Mouse (Mus musculus): Measurements from ENCODE around the gene Plcl2.
"Not testable (repeated sequence)": the region's sequence is repeated elsewhere in the genome, so short reads cannot be mapped to it uniquely, and the experiment has no call there.

Plcl2 gene

DNA sequence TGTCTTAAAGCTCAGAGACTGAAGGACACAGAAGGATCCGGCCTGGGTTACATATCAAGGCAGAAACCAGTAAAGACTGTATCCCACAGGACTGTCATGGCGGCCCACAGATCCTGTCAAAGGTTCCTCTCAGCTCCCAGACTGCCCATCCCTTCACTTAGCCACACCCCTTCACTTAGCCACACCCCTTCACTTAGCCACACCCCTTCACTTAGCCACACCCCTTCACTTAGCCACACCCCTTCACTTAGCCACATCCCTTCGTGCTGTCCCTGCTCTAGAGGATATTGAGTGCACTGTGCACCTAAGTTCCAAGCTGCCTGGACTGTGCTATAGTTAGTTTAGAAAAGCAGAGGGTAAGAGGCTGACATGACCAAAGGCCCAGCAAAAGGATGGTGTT is 118.5 kb downstream of the Plcl2 start:
- DNase-seq (ENCODE audit: low spot score), result no peak

DNA sequence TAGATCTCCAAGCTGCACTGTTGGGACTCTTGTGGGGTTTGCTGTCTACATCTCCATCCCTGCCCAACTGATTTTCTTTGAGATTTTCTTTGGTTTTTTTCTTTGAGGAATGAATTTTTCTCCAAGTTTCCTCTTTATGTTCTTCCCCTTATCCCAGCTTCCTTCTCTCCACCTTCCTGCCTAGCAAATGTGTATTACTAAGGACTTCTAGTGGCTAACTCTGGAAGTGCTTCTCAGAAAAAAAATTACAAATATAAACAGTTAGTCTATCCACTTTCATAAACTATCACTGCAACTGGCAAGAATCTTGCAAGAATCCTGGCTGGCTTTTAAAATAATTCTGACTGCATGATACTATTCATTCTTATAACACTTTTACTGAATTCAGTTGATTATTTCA is 119.5 kb downstream of the Plcl2 start:
- DNase-seq (ENCODE audit: low spot score), result peak; percentile 12

DNA sequence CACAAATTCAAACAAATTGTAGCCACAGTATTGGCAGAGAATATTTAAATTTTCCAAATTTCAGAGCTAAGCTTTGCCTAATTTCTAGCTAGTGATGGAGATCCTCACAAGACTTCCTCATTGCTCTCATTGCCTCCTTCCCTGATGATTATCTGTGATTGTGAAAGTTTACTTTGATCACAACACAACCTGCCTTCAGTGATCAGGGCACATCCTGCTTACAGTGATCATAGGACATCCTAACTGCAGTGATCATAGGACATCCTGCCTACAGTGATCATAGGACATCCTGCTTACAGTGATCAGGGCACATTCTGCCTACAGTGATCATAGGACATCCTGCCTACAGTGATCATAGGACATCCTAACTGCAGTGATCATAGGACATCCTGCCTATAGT is 121.8 kb downstream of the Plcl2 start:
- DNase-seq (ENCODE audit: low spot score), result not testable (repeated sequence)

DNA sequence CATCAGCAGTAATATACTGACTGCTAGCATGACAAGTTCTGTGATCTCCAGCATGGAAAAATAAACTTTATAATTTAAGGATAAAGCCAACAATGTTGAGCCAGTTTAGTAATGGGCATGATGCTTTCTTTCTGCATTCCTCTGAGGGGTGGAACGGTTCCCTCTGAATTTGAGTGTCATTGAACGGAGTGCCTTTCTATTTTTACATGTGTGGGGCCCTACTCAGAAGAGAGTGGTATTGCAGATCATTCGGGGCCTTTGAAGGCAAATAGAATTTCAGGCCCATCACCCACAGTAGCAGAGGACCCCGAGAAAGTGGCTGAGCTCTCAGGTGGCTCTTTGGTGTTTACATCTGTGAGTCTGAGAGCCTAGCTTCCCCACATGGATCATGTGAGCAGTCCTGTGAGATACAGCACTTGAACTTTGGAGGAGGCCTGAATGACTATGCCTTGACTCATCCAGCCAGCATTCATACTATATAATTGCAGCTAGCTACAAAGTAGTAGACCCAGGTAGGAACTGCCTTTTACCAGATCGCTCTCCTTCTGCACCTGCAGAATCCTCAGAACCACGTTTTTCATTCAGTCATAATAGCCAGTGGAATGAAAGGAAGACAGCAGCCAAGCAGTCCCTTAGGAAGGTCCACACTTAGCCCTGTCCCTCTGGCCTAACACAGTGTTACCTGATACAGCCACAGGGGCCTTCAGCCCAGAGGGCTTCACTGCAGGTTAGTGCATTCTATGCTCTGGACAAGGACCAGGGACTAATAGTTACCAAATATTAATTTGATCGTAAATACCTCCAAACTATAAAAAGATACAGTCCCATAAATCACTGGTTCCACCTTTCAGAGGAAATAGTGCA is 125.0 kb downstream of the Plcl2 start:
- no peak for DNase-seq (ENCODE audit: low spot score)

DNA sequence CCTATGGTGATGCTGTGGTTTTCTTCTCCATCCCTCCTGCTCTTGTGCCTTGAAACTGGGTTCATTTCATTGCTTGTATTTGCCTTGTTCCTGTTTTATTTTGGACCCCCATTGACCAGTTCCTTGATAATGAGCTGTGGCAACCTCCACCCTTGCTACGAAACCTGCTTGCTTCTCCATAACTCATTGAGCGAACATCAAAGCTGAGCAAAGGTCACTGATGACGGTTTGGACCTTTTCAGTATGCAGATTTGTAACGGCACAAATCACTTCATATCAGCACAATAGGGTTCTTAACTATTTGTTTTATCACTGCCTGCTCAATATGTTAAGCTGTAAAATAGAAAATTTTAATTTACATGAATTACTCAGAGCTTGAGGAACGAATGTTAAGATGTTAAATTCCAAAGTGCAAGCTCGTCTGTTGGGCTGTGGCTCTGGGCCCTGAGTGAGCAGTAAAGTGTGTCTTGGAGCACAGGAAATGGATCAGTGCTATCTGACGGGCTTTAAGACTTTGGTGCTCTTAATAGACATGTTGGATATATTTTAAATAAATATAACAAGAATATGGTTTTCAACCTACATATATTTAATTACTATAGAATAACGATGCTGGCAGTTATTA is 126.9 kb downstream of the Plcl2 start:
- DNase-seq (ENCODE audit: low spot score), result no peak

DNA sequence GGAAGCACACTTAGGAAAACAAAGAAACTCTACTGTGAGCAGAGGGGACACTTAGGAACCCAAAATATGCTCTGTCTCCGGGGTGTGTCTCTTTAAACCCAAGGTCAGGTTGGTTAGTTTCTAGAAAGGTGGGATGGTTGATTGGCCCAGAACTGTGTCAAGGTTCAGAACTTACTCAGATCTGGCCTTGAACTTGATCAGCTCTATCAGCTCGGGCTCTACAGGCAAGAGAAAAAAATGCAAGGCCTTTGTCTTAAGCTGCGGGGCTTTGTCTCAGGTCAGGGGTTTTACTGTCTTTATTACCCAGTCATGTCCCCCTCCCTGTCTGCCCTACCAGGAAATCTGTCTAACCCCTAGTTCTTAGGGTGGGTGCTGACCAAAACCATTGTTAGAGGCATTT is 129.6 kb downstream of the Plcl2 start:
- no peak for DNase-seq (ENCODE audit: low spot score)

DNA sequence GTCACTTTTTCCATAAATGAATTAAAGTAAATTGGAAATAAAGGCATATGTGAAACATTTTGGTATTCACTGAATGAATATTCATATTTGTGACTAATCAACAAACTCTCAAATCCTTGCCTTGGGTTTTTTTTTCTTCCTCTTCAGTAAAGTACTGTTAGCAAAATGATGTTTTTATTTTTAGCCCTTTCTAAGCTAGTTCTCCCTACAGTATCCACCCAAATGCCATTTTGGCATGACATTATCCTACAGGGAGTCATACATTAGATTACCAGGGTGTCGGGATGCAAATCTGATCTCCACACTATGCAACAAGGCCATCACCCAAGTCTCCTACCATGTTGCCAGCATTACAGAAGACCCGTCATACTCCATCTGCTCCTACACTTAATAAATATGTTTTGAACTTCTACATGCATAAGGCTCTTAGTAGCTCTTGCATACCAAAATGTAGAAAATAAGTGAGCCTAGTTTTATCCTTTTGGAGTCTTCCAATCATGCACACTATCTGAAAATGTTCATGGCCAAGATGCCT is 131.9 kb downstream of the Plcl2 start:
- DNase-seq (ENCODE audit: low spot score), result no peak

DNA sequence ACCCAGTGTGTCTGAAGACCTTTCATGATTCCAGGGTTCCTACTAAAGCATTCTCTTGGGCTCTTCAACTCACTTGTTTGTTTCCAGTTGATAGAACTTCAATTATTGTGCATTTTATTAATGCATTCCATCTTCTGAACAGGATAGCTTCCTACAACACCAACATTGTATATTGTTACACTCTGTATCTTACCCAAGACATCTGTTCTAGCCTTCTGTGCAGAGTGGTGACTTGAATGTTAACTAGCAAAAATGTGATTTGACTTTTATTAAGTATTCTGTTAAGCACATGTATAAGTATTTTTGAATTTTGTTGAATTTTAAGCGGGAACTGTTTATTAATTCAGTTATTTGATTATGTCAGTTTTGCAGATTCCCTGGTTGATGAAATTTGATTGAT is 132.7 kb downstream of the Plcl2 start:
- DNase-seq (ENCODE audit: low spot score), result no peak

DNA sequence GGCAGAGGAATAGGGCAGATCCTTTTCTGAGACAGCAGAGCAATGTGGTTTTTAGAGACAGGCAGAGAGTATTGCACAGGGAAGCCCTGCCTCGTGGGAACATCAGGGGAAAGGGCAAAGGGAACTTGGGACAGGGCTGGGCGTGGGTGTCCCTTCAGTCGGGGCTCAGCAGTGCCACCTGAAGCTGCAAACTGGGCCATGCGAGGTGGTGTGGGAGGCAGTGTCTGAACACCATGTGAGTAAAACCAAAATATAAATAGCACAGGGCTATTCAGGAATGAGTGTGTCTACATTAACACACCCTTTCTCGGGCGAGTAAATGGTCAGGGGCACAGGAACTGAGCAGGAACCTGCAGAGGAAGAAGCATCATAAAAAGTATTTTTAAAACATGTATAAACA is 134.2 kb downstream of the Plcl2 start:
- DNase-seq (ENCODE audit: low spot score), result no peak

DNA sequence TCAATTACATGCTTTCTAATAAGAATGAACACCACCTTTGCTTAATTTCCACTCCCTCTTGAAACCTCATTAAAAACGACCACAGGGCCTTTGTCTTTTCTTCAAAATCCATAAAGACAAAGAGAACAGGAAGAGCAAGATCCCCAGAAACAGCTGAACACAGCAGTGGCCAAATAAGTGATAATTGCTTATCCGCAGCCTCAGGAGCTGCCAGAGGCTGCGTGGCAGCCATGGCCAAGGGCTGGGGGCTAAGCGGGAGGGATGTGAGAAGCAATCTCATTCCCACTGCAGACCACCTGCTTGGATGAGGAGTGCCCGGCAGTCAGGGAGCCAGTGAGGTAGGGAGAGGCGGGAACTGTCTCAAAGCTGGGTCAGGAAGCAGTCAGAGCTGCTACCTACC is 134.8 kb downstream of the Plcl2 start:
- peak; percentile 30 for DNase-seq (ENCODE audit: low spot score)

DNA sequence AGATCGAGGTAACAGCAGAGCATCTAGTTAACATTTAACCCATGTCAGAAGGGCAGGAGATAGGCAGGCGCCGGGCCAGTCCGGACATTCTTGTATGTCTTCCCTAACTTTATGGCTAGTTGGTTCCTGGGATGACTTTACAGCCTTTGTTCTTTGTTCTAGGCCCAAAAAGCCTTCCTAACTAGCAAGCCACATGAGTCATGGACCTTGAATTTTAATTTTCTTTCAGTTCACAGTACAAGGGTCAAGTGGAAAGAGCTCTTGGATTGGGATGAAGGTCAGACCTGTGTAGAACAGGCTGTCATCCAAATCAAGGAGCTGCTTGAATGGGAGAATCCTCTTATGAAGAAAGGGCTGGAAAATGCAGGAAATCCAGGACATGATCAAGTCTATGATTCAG is 138.9 kb downstream of the Plcl2 start:
- DNase-seq (ENCODE audit: low spot score), result not testable (repeated sequence)

DNA sequence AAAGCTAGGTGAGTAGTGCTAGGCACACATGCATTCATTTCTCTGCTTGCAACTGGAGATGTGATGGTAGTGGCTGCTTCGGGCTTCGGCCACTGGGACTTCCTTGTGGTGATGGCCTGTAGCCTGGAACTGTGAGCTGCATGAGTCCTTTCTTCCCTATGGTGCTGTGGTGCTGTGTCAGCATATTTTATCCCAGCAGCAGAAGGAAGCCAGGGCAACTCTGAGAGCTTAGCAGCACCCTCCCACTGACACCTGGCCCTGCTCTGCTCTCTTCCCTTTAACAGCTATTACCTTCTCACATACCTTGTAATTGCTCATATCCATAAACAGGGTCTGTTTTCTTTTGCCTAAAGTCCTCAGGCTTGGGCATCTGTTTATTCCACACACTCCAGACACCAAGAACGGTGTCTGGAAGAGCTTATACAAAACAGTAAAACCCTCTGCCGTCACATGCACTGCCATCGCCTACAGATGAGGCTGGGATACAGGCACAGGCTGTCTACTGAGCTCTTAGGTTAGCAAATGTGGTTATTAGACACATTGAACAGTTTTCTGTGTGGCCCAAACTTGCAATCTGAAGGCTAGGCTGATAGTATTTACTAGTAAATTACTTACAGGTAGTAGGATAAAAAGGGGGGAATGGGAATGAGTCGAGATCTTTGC is 139.7 kb downstream of the Plcl2 start:
- no peak for DNase-seq (ENCODE audit: low spot score)

DNA sequence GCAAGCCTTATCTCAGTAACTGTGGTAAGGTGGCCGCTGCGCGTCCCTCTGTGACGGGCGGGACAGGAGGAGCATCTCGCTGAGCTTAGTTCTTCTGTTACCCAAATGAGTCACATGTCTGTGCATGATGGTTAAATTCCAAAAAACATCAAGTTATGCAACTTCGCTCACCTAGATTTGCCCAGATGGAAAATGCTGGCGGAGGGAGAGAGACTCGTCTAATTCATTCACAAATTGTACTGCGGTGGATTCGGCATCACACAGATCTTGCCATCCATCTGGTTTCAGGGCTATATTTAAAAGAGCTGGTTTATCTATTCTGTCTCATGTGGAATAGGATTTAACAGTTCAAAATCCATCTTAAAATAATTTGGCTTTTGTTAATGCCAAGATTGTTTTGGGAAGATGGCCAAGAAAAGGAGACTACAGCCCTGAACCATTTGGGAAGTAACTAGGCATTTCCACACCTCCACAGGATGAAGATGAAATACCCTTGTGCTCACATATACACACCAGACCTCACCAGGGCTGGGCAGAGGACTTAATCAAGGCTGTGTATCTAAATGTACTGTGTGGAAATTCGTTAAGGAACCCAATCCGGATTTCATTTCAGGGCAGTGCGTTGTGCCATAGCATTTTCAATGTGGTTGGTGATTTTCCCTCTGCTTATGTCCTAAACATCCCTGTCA is 141.5 kb downstream of the Plcl2 start:
- DNase-seq (ENCODE audit: low spot score), result no peak

DNA sequence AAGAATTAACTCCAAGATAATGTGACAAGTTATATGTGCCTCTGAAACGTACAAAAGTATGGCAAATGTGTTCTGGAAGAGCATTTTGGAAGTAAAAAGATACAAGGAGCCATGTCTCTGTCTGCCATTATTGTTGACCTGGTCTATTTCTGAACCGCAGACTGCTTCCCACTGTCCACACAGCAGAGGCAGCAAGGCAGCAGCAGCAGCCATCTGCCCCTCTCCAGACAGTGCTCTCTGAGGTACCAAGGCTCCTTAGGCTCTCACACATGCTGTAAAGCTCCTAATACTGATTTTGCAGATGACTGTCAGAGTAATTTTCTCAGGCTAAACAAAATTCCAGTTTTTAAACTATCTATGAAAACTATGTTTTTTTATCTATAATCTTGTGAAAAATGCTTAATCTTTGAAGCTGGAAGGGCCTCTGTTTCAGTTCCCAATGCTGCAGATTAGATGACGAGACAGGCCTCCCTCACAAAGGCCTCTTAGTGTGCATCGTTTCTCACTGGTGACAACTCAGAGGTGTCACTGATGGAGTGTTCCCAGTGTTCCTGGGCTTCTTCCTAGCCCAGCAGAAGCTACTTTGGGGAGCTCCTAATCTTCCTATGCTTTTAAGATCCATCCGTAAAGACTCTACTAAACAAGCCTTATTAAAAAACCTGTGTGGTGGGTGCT is 145.7 kb downstream of the Plcl2 start:
- DNase-seq (ENCODE audit: low spot score), result no peak

DNA sequence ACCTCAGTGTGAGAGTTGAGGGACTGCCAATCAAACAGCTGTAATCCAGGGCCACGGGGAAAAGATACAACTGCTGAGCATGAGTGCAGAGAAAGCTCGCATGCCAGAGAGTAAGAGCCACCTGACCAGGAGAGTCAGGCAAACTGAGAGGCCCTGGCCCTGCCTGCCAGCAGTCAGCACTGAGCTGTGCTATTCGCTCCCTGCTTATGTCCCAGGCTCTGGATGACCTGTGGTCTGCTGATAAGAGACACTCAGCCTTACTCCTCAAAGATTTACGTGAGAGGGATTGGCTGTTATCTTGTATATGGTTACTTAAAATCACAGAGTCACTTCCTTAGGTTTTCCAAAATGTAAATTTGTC is 146.2 kb downstream of the Plcl2 start:
- no peak for DNase-seq (ENCODE audit: low spot score)

DNA sequence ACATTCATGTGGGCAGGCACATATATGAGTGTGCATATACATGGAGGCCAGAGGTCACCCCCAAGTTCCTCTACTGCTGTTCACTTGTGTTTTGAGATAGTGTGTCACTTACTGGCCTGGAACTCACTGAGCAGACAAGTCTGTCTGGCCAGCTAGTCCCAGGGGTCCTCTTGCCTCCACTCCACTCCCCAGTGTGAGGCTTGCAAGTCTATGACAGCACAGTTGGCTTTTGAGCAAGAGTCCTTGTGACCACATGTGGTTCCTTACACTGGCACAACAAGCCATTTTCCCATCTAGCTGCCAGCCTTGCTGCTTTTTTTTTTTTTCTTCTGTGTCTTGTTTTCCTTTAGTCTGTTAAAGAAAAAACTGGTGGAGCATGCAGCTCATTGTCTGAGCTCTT is 148.1 kb downstream of the Plcl2 start:
- DNase-seq (ENCODE audit: low spot score), result no peak

DNA sequence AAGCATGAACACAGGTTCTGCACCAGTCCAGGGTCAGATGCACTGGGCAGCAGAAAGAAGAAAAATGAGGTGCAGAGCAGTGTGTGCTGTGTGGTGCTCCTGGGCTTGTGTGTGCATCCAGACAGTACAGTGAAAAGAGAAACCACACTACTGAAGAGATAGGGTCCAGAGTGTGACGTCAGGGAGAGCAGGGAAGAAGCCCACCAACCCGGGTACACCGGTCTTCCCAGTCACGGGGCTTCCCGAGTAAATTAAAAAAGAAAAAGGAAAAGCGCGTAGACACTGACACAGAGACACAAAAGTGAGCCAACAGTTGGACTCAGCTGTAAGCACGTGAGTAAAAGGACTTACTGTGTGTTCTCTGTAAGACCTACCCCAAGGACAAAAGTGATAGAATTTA is 149.7 kb downstream of the Plcl2 start:
- DNase-seq (ENCODE audit: low spot score), result no peak

DNA sequence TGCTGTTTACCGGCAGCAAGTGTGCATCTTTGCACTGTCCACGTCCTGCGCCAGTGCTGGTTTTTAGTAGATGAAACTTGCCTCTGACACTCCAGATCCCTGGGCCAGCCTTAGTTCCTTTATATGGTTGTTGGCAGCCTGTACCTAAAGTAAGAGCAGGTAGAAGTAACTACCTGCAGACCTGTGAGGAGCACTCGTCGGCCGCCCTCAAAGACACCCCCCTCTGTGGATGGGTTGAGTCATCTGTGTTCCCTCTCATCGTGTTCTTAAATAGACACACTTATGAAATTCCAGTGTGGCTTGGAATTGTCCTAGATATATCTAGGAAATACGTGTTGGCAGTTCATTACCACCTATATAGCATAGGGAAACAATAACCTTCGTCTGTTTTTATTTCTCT is 158.4 kb downstream of the Plcl2 start:
- DNase-seq (ENCODE audit: low spot score), result no peak

DNA sequence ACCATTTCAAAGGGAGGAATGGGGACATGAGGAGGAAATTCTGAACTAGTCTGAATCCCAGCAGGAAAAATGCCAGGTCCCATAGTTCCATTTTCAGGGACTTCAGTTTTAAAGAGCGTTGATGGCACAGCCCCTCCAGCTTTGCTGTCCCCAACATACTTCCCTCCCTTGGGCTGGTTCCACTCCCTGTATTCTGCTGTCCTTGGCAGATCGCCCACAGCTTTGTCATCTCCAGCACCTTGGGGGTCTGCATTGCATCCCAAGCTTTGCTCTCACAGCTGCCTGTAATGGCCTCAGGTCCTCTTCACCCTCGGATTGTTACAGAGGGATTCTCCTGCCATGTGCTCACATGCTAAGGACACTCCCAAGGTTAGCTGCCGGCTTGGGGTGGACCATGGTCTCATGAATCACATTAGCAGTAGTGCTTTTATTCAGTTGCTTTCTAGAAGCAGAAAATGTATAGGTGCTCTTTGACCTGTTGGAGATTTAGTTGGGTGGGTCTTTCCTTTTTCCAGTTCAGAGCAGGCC is 159.5 kb downstream of the Plcl2 start:
- no peak for DNase-seq (ENCODE audit: low spot score)

DNA sequence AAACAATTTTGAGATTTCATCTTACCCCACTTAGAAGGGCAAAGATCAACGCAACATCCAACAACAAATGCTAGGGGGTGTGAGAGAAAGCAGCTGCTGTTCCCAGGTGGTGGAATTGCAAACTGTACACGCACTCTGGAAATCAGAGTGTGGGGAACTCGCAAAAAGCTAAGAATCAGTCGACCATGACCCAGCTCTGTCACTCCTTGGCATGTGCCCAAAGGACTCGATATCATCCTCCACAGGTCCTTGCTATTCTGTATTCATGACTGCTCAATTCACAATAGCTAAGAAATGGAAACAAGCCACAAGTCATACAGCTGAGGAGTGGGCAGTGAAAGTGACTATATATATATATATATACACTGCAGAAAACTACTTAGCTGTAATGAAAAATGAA is 162.2 kb downstream of the Plcl2 start:
- no peak for DNase-seq (ENCODE audit: low spot score)

DNA sequence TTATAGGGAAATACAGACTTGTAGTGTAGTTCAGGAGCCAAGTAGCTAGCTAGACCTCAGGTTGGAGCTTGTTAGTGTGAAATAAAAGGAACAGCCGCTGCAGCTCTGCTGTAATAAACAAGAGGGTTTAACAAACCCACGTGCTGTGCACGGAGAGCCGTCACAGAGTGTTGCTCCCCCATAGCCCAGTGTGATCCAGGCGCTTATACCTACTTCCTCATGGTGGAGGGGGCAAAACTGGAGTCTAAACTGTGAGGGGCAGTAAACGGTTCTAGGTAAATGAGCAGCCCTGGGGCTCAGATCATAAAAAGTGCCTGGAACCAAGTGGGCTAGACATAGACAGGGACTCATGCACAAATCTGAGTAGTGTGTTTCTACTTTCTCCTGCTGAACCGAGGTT is 165.4 kb downstream of the Plcl2 start:
- DNase-seq (ENCODE audit: low spot score), result no peak

DNA sequence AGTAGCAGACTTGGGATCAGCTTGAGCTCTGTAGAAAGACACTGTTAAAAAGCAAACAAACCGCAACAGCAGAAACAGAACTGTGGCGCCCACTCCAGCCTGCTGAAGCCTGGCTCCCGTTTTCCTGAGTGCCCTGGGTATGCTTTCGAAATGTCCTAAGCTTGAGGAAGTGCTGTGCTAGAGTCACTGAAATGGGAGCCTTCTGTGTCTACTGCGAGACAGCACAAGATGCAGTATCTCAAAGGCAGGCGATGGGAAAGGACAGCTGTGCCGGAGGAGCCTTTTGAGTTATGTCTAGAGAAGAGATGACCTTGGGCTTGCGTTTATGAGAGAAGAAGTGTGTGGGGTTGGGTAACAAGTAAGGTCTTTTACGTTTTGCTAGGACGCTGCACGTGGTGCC is 166.0 kb downstream of the Plcl2 start:
- DNase-seq (ENCODE audit: low spot score), result no peak

Measured in retina, embryonic 14.5 days (tissue).